Mouse (Mus musculus): ENCODE data around the gene Nsa2.
"Not testable (repeated sequence)": the region's sequence is repeated elsewhere in the genome, so short reads cannot be mapped to it uniquely, and the experiment has no call there.

Gene Nsa2

GRCm38 (mm10) chr13:97137466-97138400, at the start of gene Nsa2, which contains the start of gene Gfm2:
Gene Nsa2, minus strand, starts transcription at chr13:97137937.
Gene Gfm2, plus strand, starts transcription at chr13:97137937.
- peak; percentile 91 for DNase-seq

DNA sequence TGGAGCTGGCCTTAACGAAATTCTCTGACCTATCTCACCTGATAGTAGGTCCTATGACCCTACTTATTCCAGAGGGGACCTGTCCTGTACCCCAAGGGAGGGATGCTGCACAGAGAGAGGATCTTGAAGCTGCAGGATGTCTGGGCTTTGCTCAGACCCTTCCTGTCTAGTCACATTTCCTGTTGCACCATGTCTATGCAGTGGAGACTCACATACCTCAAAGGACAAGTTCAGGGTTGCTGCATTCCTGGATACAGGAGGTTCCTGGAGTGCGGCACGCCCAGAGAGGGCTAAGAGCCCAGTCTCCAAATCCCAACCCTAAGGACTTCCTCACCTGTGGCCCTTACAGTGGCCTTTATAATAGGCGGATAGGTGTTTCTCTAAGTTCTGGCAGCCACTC, 48.6 kb upstream of the Nsa2 start:
- no peak for DNase-seq

DNA sequence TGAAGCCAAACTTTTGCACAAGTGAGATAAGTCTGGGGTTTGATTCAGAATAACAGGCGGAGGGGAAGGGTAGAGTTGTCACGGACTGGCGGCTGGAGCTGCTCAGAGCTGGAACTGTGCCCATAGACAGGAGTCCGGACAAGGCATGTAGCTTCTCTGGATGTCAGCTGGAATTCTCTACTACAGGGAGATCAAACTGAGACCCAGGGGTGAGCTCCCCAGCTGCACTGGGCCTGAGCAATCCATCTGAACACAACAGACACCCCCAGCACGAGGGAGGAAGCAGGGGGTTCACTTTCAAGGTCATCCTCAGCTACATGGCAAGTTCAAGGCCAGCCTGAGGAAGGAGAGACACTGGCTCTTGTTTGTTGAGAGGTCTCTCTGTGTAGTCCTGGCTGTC, 46.9 kb upstream of the Nsa2 start:
- no peak for DNase-seq

DNA sequence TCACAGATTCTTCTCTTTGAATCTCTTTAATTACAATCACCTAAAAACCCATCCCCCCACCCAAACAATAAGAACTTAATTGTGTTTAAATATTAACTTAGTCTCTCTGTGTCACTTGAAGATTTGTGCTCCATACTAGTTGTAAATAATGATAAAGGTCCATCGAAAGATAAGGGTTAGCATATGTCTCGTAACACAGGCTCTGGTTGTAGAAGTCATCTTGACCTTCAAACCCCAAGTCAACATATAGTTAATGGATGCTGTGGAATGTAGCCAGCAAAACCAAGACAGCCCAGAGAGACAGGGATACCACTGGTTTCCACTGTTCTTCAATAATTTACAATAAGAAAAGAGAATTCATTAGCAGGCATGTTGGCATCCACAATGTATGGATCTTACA, 46.4 kb upstream of the Nsa2 start:
- no peak for DNase-seq

DNA sequence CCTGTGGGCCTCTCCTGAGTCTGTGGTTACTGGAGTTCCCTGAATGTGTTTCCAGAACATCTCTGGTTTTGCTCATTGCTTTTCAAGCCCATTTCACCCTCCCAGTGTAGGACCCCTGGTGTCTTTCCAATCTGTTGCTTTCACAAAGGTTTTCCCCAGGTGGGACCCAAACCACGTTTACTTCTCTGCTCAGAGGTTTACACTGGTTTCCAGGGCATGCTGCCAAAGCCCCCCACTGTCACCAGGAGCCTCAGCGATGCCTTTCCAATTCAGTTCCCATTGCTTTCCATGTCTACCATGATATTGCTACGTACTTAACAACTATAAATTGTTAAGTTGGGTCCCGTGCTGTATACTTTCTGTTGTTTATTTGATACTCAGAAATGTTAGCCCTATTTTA, 45.1 kb upstream of the Nsa2 start:
- no peak for DNase-seq

GRCm38 (mm10) chr13:97180113-97180828, 42.5 kb upstream of the Nsa2 start:
- no peak for DNase-seq

GRCm38 (mm10) chr13:97178943-97179342, 41.2 kb upstream of the Nsa2 start:
- DNase-seq = no peak

DNA sequence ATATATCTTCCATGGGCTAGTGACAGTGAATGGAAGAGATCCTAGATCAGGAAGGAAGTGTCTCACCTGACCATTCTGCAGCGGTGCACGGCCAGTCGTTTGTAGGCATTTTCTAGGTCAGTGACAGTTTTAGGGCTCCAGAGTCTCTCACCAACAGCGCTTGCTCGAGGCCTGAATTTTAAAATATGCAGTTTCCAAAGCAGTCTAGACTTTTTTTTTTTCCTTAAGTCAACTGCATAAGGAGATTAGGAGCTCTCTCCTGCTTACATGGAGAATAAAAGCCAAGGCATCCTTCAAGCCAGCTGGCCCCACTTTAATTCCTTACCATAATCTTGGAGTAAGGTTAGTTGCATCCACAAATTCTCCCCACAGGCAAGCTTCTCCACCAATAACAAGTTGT, 39.0 kb upstream of the Nsa2 start:
- DNase-seq = no peak

GRCm38 (mm10) chr13:97175520-97176264, 38.0 kb upstream of the Nsa2 start:
- DNase-seq = no peak

DNA sequence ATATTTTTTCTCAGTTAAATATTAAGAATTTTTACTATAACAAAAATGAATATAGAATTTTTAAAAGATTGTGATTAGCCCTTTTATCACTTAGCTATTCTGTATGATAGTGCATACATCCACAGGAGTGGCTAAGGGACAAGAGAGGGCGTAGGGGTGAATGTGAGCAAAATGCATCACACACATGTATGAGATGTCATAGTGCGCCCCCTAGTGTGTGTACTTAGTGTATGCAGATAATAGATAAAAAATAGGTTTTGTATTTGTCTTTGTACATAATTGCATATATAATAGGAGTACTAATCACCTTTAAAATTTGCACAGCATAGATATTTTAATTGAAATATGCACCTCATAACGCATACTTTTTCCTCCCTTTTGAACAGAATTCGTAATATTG, 8.1 kb upstream of the Nsa2 start:
- no peak for DNase-seq

GRCm38 (mm10) chr13:97142321-97142720, 4.6 kb upstream of the Nsa2 start:
- no peak for DNase-seq

- DNase-seq = not testable (repeated sequence)
Observed at GRCm38 (mm10) chr13:97138404-97138931, 731 bp upstream of the Nsa2 start.

GRCm38 (mm10) chr13:97130413-97130812, 7.3 kb downstream of the Nsa2 start:
- not testable (repeated sequence) for DNase-seq

DNA sequence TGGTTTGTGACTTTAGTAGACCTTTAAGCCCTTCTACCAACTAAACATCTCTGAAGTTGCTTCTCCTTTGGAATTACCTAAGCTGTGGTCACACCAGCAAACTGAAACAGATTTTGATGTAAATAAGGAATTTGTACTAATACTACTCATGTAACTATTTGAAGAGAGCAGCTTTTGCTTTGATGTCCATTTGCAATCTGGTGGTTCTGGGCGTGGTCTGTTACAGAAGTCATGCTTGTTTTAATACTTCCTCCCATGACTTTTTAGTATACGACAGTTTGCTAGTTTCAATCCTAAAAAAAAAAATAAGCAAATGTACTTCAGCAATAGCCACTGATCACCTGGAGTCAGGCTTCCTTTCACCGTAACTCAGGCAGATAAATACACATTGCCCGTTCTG, 8.1 kb downstream of the Nsa2 start:
- DNase-seq = not testable (repeated sequence)

- DNase-seq = no peak
Observed at GRCm38 (mm10) chr13:97121341-97121740, 16.4 kb downstream of the Nsa2 start.

DNA sequence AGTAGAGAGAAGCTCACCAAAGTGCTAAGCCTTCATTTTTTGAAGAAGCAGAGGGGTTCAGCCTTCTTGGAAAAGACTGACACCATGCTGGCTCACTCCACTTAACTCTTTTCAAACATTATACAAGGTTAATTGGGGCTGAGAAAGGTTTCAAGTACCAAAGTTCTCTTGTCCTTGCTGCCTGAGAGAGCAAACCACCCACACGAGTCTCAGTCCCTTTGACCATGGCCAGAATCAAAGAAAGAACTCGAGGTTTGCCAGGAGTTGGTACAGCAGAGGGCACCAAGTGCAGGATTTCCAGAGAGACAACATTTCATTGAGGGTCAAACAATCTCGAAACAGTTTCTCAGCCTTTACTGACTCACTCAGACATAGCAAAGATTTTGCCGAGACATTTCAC, 28.7 kb downstream of the Nsa2 start:
- no peak for DNase-seq

DNA sequence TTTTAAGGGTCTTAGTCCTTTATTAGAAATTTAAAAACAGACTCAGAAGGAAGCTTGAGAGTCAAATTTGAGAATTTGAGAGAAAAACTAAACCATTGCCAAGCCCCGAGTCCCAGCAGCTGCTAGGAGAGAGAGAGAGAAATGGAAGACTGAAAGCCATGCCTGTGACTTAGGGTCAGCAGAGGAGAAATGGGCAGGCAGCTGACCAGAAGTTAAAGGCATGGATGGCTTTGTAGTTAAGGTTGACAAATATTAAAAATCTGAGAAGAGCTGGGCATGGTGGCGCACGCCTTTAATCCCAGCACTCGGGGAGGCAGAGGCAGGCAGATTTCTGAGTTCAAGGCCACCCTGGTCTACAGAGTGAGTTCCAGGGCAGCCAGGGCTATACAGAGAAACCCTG, 30.0 kb downstream of the Nsa2 start:
- not testable (repeated sequence) for DNase-seq

DNA sequence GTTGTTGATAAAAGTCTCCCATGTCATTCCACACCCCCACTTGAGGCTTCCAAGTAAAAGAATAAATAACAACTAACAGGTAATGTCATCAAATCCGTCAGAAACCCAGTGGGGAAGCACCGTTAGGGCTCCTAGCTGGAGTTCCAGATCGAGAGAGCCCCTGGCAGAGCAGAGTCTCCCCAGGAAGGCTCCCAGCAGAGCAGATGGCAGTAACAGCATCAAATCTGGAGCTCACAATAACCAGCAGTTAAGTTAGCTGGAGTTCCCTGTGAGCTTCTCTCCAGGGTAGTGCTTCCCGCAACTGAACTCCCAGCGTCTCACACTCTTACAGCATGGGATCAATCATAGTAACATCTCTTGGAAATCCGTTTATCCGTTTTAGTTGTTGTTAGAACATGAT, 32.7 kb downstream of the Nsa2 start:
- DNase-seq = no peak

- peak; percentile 40 for DNase-seq
Observed at GRCm38 (mm10) chr13:97099187-97099852, 38.4 kb downstream of the Nsa2 start, which contains the start of gene Gm6169. Gene Gm6169, minus strand, starts transcription at chr13:97099237.

- DNase-seq = no peak
Observed at GRCm38 (mm10) chr13:97095726-97096125, 42.0 kb downstream of the Nsa2 start.

GRCm38 (mm10) chr13:97088183-97088582, 49.6 kb downstream of the Nsa2 start:
- no peak for DNase-seq

- DNase-seq = no peak
Observed at GRCm38 (mm10) chr13:97087421-97087820, 50.3 kb downstream of the Nsa2 start.

All from right cerebral cortex, postnatal 25 days (tissue).